Mouse (Mus musculus) urinary bladder, adult 18-20 months (tissue): ENCODE results near the gene Iqcd.
A peak's percentile ranks its signal among the peaks of the same experiment; 100 is the strongest.

Source experiments
- DNase-seq, 2 experiments: peaks; one replicate each; pipeline ENCODE4 v3.0.0; 2022; ENCODE audit warnings: low spot score in 2 of 2, mixed read lengths in 2 of 2

Iqcd gene

GRCm38 (mm10) chr5:120627515-120628300 lies 38.9 kb downstream of the Iqcd start:
- DNase-seq: no peak

GRCm38 (mm10) chr5:120628624-120629023 lies 39.8 kb downstream of the Iqcd start:
- no peak for DNase-seq

- no peak for DNase-seq
Measured at GRCm38 (mm10) chr5:120631128-120631527, 42.3 kb downstream of the Iqcd start.

GRCm38 (mm10) chr5:120631892-120632291 lies 43.1 kb downstream of the Iqcd start:
- no peak for DNase-seq

GRCm38 (mm10) chr5:120634131-120634530 lies 45.3 kb downstream of the Iqcd start, which contains the start of gene Cfap73:
Cfap73 (minus strand) TSS chr5:120634235.
- DNase-seq: no peak

GRCm38 (mm10) chr5:120634860-120635259 lies 46.0 kb downstream of the Iqcd start:
- no peak for DNase-seq

GRCm38 (mm10) chr5:120635633-120636032 lies 46.8 kb downstream of the Iqcd start:
- DNase-seq: no peak

GRCm38 (mm10) chr5:120640094-120640493 lies 51.3 kb downstream of the Iqcd start:
- DNase-seq: no peak

- no peak for DNase-seq
Measured at GRCm38 (mm10) chr5:120643365-120644085, 54.7 kb downstream of the Iqcd start.

GRCm38 (mm10) chr5:120644227-120644626 lies 55.4 kb downstream of the Iqcd start:
- DNase-seq: no peak

- DNase-seq: no peak
Measured at GRCm38 (mm10) chr5:120645851-120646250, 57.0 kb downstream of the Iqcd start.

GRCm38 (mm10) chr5:120647361-120647760 lies 58.5 kb downstream of the Iqcd start:
- no peak for DNase-seq

GRCm38 (mm10) chr5:120647814-120648491 lies 59.1 kb downstream of the Iqcd start:
- DNase-seq: no peak

- DNase-seq: peak in 1 of 2 experiments; percentile 15
Measured at GRCm38 (mm10) chr5:120648569-120649373, 60.0 kb downstream of the Iqcd start, which contains the start of gene Rasal1. Rasal1 (plus strand) TSS chr5:120648812.

GRCm38 (mm10) chr5:120649374-120649933 lies 60.6 kb downstream of the Iqcd start:
- DNase-seq: peak in 1 of 2 experiments; percentile 21

GRCm38 (mm10) chr5:120649938-120650337 lies 61.1 kb downstream of the Iqcd start:
- no peak for DNase-seq

GRCm38 (mm10) chr5:120651230-120651629 lies 62.4 kb downstream of the Iqcd start:
- no peak for DNase-seq

GRCm38 (mm10) chr5:120652915-120653701 lies 64.3 kb downstream of the Iqcd start:
- DNase-seq: no peak

- DNase-seq: no peak
Measured at GRCm38 (mm10) chr5:120653873-120654272, 65.1 kb downstream of the Iqcd start.

- no peak for DNase-seq
Measured at GRCm38 (mm10) chr5:120656281-120656751, 67.5 kb downstream of the Iqcd start.
